Mouse (Mus musculus) embryonic fibroblast, embryonic 13.5 days (primary cell): ENCODE measurements around the gene Zfp184. TPM values are rescaled to one million over a fixed set of nuclear protein-coding genes. Genes with fewer than 3 reads are reported as not detected.

Experiments used
- H3K27ac ChIP-seq: 2 replicates; pipeline ENCODE4 v1.5.1; 2012; ENCODE audit warnings: low read length, control low read depth, inconsistent platforms; ENCODE audit not compliant: insufficient read depth
- H3K4me1 ChIP-seq: 2 replicates; pipeline ENCODE4 v1.6.1; 2011; ENCODE audit warnings: low read length; ENCODE audit not compliant: control insufficient read depth, insufficient read depth
- H3K4me3 ChIP-seq: 2 replicates; pipeline ENCODE4 v1.5.1; 2011; ENCODE audit warnings: mild to moderate bottlenecking, control low read depth, low read length; ENCODE audit not compliant: insufficient read depth
- CTCF ChIP-seq: IDR thresholded peaks from 2 replicates; pipeline ENCODE4 v1.5.1; 2011; ENCODE audit warnings: mild to moderate bottlenecking, control low read depth, low read length, moderate library complexity, borderline replicate concordance; ENCODE audit not compliant: insufficient read depth
- POLR2A ChIP-seq: IDR thresholded peaks from 2 replicates; pipeline ENCODE4 v1.6.1; 2011; ENCODE audit warnings: low read depth, mild to moderate bottlenecking, control low read depth, low read length, moderate library complexity
- polyA plus RNA-seq: library from polyadenylated mRNA; stranded (reverse); fragments of >200 nt; gene quantifications from 2 replicates; pipeline ENCODE4 v1.2.4, GENCODE M21; 2011; ENCODE audit warnings: low read depth; ENCODE audit not compliant: missing spikeins, insufficient read length

Zfp184 gene
- polyA plus RNA-seq, 1 experiment: 5.0 TPM

GRCm38 (mm10) chr13:21910735-21911134, 34.2 kb upstream of the Zfp184 start:
- TF ChIP-seq POLR2A (no peak), CTCF (no peak)
- Histone ChIP-seq H3K4me3 (peak overlapping the region; percentile 67), H3K4me1 (peaks cover 4% of the 10 kb centered on the region; the same call in 1 of the 2 replicates), H3K27ac (no peak overlapping the region)

- peak overlapping the region; percentile 67 for H3K4me3 ChIP-seq
- peaks cover 4% of the 10 kb centered on the region; the same call in 1 of the 2 replicates for H3K4me1 ChIP-seq
- no peak overlapping the region for H3K27ac ChIP-seq
- TF ChIP-seq CTCF (no peak), POLR2A (no peak)
These were observed 33.7 kb upstream of the Zfp184 start for GRCm38 (mm10) chr13:21911147-21911546.

GRCm38 (mm10) chr13:21913854-21914253, 31.0 kb upstream of the Zfp184 start:
- Histone ChIP-seq H3K27ac (peak overlapping the region; percentile 92), H3K4me3 (peak overlapping the region; percentile 73), H3K4me1 (peaks cover 4% of the 10 kb centered on the region; the same call in 1 of the 2 replicates)
- TF ChIP-seq CTCF (no peak), POLR2A (peak; percentile 41; the same call in 1 of the 2 replicates)

GRCm38 (mm10) chr13:21914599-21914998, 30.3 kb upstream of the Zfp184 start:
- peak overlapping the region; percentile 92 for H3K27ac ChIP-seq
- H3K4me3 ChIP-seq: peak overlapping the region; percentile 73
- TF ChIP-seq CTCF (no peak), POLR2A (0 out of 2 replicates have a peak, but pooled peaks have one; percentile 10)
- H3K4me1 ChIP-seq: peaks cover 4% of the 10 kb centered on the region; the same call in 1 of the 2 replicates

- TF ChIP-seq POLR2A: no peak
- TF ChIP-seq CTCF: no peak
- Histone ChIP-seq H3K27ac (no peak overlapping the region), H3K4me3 (no peak overlapping the region), H3K4me1 (peaks cover 4% of the 10 kb centered on the region; the same call in 1 of the 2 replicates)
These were observed 29.4 kb upstream of the Zfp184 start for GRCm38 (mm10) chr13:21915487-21915886.

GRCm38 (mm10) chr13:21916056-21916455, 28.8 kb upstream of the Zfp184 start:
- H3K27ac ChIP-seq: no peak overlapping the region
- no peak overlapping the region for H3K4me3 ChIP-seq
- H3K4me1 ChIP-seq: peaks cover 4% of the 10 kb centered on the region; the same call in 1 of the 2 replicates
- TF ChIP-seq CTCF (no peak), POLR2A (no peak)

- Histone ChIP-seq H3K4me3 (peak overlapping the region; percentile 76), H3K27ac (no peak overlapping the region), H3K4me1 (0 out of 2 replicates have a peak, but pooled peaks cover 2% of the 10 kb centered on the region)
- TF ChIP-seq CTCF (no peak), POLR2A (no peak)
These were observed 27.9 kb upstream of the Zfp184 start for GRCm38 (mm10) chr13:21917040-21917439.

- H3K27ac ChIP-seq: no peak overlapping the region; the same call in 1 of the 2 replicates
- no peak for TF ChIP-seq CTCF
- TF ChIP-seq POLR2A: no peak
- H3K4me1 ChIP-seq: 0 out of 2 replicates have a peak, but pooled peaks cover 2% of the 10 kb centered on the region
These were observed 27.4 kb upstream of the Zfp184 start for GRCm38 (mm10) chr13:21917480-21917879.

GRCm38 (mm10) chr13:21917992-21918391, 26.9 kb upstream of the Zfp184 start:
- H3K4me3 ChIP-seq: peak overlapping the region; percentile 76
- H3K27ac ChIP-seq: no peak overlapping the region
- H3K4me1 ChIP-seq: 0 out of 2 replicates have a peak, but pooled peaks cover 2% of the 10 kb centered on the region
- TF ChIP-seq POLR2A (no peak), CTCF (no peak)

More at GRCm38 (mm10) chr13:21917480-21917879, 27.4 kb upstream of the Zfp184 start:
- peak overlapping the region; percentile 76 for H3K4me3 ChIP-seq

GRCm38 (mm10) chr13:21918570-21919419, 26.1 kb upstream of the Zfp184 start:
- Histone ChIP-seq H3K27ac (0 out of 2 replicates have a peak overlapping the region, but pooled peaks have one; percentile 7), H3K4me1 (no peaks in the 10 kb centered on the region), H3K4me3 (peak overlapping the region; percentile 76)
- TF ChIP-seq CTCF: no peak
- no peak for TF ChIP-seq POLR2A
